ENCODE assay signal across 23 mouse cellular contexts in the genomic region with DNA sequence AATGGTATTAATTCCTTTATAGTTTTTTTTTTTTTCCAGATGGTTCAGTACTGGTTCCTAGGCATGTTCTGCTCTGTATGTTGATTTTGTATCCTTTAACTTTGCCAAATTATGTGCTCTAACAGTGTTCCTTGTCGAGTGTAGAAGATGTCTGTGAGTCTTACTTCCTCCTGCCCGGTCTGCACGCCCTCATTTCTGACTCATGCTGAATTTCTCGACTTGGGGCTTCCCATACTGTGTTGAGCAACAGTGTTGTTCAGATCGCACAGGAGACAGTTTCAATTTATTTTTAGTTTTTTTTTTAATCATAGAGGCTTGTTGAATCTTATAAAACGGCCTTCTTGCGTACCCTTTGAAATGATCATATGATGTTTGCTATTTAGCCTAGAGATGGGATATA. TPM values are rescaled to one million over a fixed set of nuclear protein-coding genes. Genes with fewer than 3 reads are reported as not detected.
DNase-seq lines count a peak whose midpoint lies in the region; ATAC-seq and TF ChIP-seq lines count a peak whose summit lies in the region.
"Had no signal": no experiment of that assay in that cellular context is flagged by ENCODE, and none has a peak within 500 bp of the region (broad histone marks: within the 10 kb centered on the region; RNA-seq: fewer than 3 reads in every experiment).

No protein-coding gene starts in this region.

- no peak for TF ChIP-seq POLR2A in MEL (IDR thresholded peaks at IDR 0.05; ENCODE audit: control insufficient read depth in 1 of 2, insufficient read depth in 1 of 2, low read depth in 1 of 2, low read length in 2 of 2, poor library complexity in 1 of 2)

- ATAC-seq in erythroblast, adult 5-6 weeks (replicated peaks; ENCODE audit: low FRiP score, poor library complexity, severe bottlenecking) = no peak
- no peak for ATAC-seq in midbrain, postnatal 0 days (ENCODE audit: low FRiP score)
- ATAC-seq: intestine, embryonic 16.5 days had no signal

- TF ChIP-seq RAD21 in MEL (IDR thresholded peaks at IDR 0.05; ENCODE audit: low read depth, low read length) = no peak

- no peaks in the 10 kb centered on the region for H3K79me2 ChIP-seq in MEL (ENCODE audit: control insufficient read depth, insufficient read depth, low read length, poor library complexity)

- no peak overlapping the region for H3K9ac ChIP-seq in MEL (ENCODE audit: control insufficient read depth, low read depth, low read length, poor library complexity, severe bottlenecking)
- no peak overlapping the region for H3K9ac ChIP-seq in midbrain, postnatal 0 days (replicated peaks; ENCODE audit: low read length, poor library complexity, severe bottlenecking)
- H3K9ac ChIP-seq: heart, embryonic 13.5 days; neural tube, embryonic 15.5 days had no signal

- no peaks in the 10 kb centered on the region for H3K9me3 ChIP-seq in MEL (replicated peaks; ENCODE audit: insufficient read depth, low read length)
- H3K9me3 ChIP-seq in midbrain, postnatal 0 days (ENCODE audit: low read length) = no peaks in the 10 kb centered on the region
- H3K9me3 ChIP-seq: forebrain, embryonic 10.5 days; heart, embryonic 13.5 days; neural tube, embryonic 15.5 days had no signal

- H3K4me3 ChIP-seq in MEL (ENCODE audit: control insufficient read depth in 1 of 2, insufficient read depth in 1 of 2, low read depth in 2 of 2, low read length in 2 of 2) = no peak overlapping the region
- no peak overlapping the region for H3K4me3 ChIP-seq in left cerebral cortex, adult 2 months
- no peak overlapping the region for H3K4me3 ChIP-seq in midbrain, postnatal 0 days (ENCODE audit: low read depth, low read length)
- H3K4me3 ChIP-seq: forebrain, embryonic 10.5 days; heart, embryonic 13.5 days; neural tube, embryonic 15.5 days had no signal

- H3K4me1 ChIP-seq in MEL (ENCODE audit: control insufficient read depth in 1 of 2, insufficient read depth in 2 of 2, low read length in 2 of 2) = no peaks in the 10 kb centered on the region
- H3K4me1 ChIP-seq in midbrain, postnatal 0 days (ENCODE audit: insufficient read depth, low read length) = no peaks in the 10 kb centered on the region
- H3K4me1 ChIP-seq: forebrain, embryonic 10.5 days; heart, embryonic 13.5 days; neural tube, embryonic 15.5 days had no signal

- no peak for TF ChIP-seq EP300 in MEL (IDR thresholded peaks at IDR 0.05; ENCODE audit: low read depth in 1 of 2, low read length in 2 of 2)

- whole genome bisulfite sequencing in midbrain, postnatal 0 days = 83% methylated on average over 7 of the region's 7 CpGs

- TF ChIP-seq CTCF in MEL (IDR thresholded peaks at IDR 0.05 in 2 of 3, conservative IDR thresholded peaks at IDR 0.05 in 1 of 3; ENCODE audit: control insufficient read depth in 1 of 3, insufficient read depth in 1 of 3, low read depth in 2 of 3, low read length in 3 of 3, poor library complexity in 1 of 3, severe bottlenecking in 1 of 3) = no peak
- no peak for TF ChIP-seq CTCF in left cerebral cortex, adult 2 months (IDR thresholded peaks at IDR 0.05)
- no peak for TF ChIP-seq CTCF in midbrain, postnatal 0 days (IDR thresholded peaks at IDR 0.05)

- intact Hi-C loops in left cerebral cortex, adult 2 months (cut with DNase I) = no loop called here

- peak; percentile 38 for DNase-seq in layer of hippocampus, adult 9-11 months
- DNase-seq in layer of hippocampus, adult 18-20 months (ENCODE audit: low spot score in 2 of 2) = no peak
- peak; percentile 14 for DNase-seq in 3134 (ENCODE audit: extremely low read depth, insufficient read length, low spot score)
- peak; percentile 23 for DNase-seq in MEL (ENCODE audit: low read depth, low spot score)
- peak; percentile 51 for DNase-seq in induced T-regulatory cell, adult 2 months (ENCODE audit: low read depth)
- DNase-seq in left cerebral cortex, adult 2 months (ENCODE audit: extremely low spot score in 1 of 2, low spot score in 2 of 2) = no peak
- no peak for DNase-seq in midbrain, postnatal 0 days (ENCODE audit: low spot score)
- DNase-seq: cerebellum, postnatal 14 days; gastrocnemius, postnatal 10 days; heart, postnatal 4 days; kidney, postnatal 10 days; thymus, postnatal 25 days had no signal

- peaks cover 4 to 11% of the 10 kb centered on the region in 2 experiments for H3K27me3 ChIP-seq in MEL (ENCODE audit: control insufficient read depth in 1 of 2, insufficient read depth in 2 of 2, low read length in 2 of 2)
- H3K27me3 ChIP-seq in midbrain, postnatal 0 days (ENCODE audit: insufficient read depth, low read length) = no peaks in the 10 kb centered on the region
- H3K27me3 ChIP-seq: neural tube, embryonic 15.5 days had no signal

- no peak overlapping the region for H3K4me2 ChIP-seq in midbrain, postnatal 0 days (ENCODE audit: low read depth, low read length, poor library complexity, severe bottlenecking)
- H3K4me2 ChIP-seq: heart, embryonic 13.5 days; liver, embryonic 11.5 days; neural tube, embryonic 15.5 days had no signal

- no peaks in the 10 kb centered on the region for H3K36me3 ChIP-seq in MEL (ENCODE audit: control insufficient read depth in 1 of 2, insufficient read depth in 2 of 2, low read length in 2 of 2)
- no peaks in the 10 kb centered on the region for H3K36me3 ChIP-seq in midbrain, postnatal 0 days (ENCODE audit: insufficient read depth, low read length)
- H3K36me3 ChIP-seq: forebrain, embryonic 10.5 days; heart, embryonic 13.5 days; neural tube, embryonic 15.5 days had no signal

- H3K27ac ChIP-seq in MEL (ENCODE audit: control insufficient read depth, low read depth, low read length) = no peak overlapping the region
- no peak overlapping the region for H3K27ac ChIP-seq in left cerebral cortex, adult 2 months
- H3K27ac ChIP-seq in midbrain, postnatal 0 days (ENCODE audit: low read depth, low read length) = no peak overlapping the region
- H3K27ac ChIP-seq: forebrain, embryonic 10.5 days; heart, embryonic 13.5 days; neural tube, embryonic 15.5 days; stomach, postnatal 0 days had no signal

TF ChIP-seq in MEL, 35 proteins besides CTCF, POLR2A, EP300 and RAD21:
- no peak for TF ChIP-seq ZC3H11A (IDR thresholded peaks at IDR 0.05; ENCODE audit: low read depth, low read length)
- TF ChIP-seq NRF1 (IDR thresholded peaks at IDR 0.05; ENCODE audit: insufficient read depth, low read depth, low read length, poor library complexity, severe bottlenecking) = no peak
- no peak for TF ChIP-seq TCF12 (IDR thresholded peaks at IDR 0.05; ENCODE audit: low read depth, low read length)
- TF ChIP-seq TAL1 (IDR thresholded peaks at IDR 0.05; ENCODE audit: low read length) = no peak
- no peak for TF ChIP-seq GATA1 (IDR thresholded peaks at IDR 0.05; ENCODE audit: low read depth, low read length)
- TF ChIP-seq TBP (IDR thresholded peaks at IDR 0.05; ENCODE audit: low read depth, low read length) = no peak
- no peak for TF ChIP-seq MXI1 (IDR thresholded peaks at IDR 0.05; ENCODE audit: low read depth, low read length)
- no peak for TF ChIP-seq MAZ (IDR thresholded peaks at IDR 0.05; ENCODE audit: low read depth, low read length)
- no peak for TF ChIP-seq BHLHE40 (IDR thresholded peaks at IDR 0.05; ENCODE audit: borderline replicate concordance, low read depth, low read length)
- no peak for TF ChIP-seq MYB (IDR thresholded peaks at IDR 0.05; ENCODE audit: low read depth, low read length)
- TF ChIP-seq SMC3 (IDR thresholded peaks at IDR 0.05; ENCODE audit: low read depth, low read length) = no peak
- no peak for TF ChIP-seq HCFC1 (IDR thresholded peaks at IDR 0.05; ENCODE audit: low read depth, low read length)
TF ChIP-seq in MEL: peak in this region for 0.

RNA-seq across cellular contexts. Expression of a gene that starts 26.7 kb away (rescaled TPM):
- total RNA-seq in layer of hippocampus, adult 18-20 months (2021) = under 1 TPM in 1 of 2 experiments, not detected in 1; 0.25 TPM
- total RNA-seq in MEL (2012; rRNA removed) = not detected in 2 replicates
- not detected for polyA plus RNA-seq in MEL (2012; ENCODE audit: insufficient read depth in 1 of 2, insufficient read length in 2 of 2, low read depth in 1 of 2, low replicate concordance in 2 of 2, missing spikeins in 1 of 2)
- not detected for total RNA-seq in left cerebral cortex, adult 2 months (2021)
- total RNA-seq in erythroblast, adult 5-6 weeks (2015; ENCODE audit: low replicate concordance) = not detected in 2 replicates
- total RNA-seq in erythroblast, adult 5-6 weeks (2017; ENCODE audit: low replicate concordance) = not detected in 2 replicates
- total RNA-seq in midbrain, postnatal 0 days (2014; rRNA removed) = not detected in 2 replicates
- not detected in 2 replicates for polyA plus RNA-seq in midbrain, postnatal 0 days (2015; fragmentation: Nextera tagmentation; extraction: Ambion mirVana)
- total RNA-seq: adrenal gland, postnatal 4 days; gastrocnemius, postnatal 10 days; heart, postnatal 4 days; layer of hippocampus, postnatal 10 days; left cerebral cortex, postnatal 25 days had no signal
- polyA plus RNA-seq: embryonic facial prominence, embryonic 11.5 days; forebrain, embryonic 10.5 days; heart, embryonic 13.5 days; intestine, embryonic 16.5 days; liver, embryonic 11.5 days; neural tube, embryonic 15.5 days; stomach, postnatal 0 days had no signal

RNA-seq across cellular contexts. Expression of a gene that starts 26.7 kb away (rescaled TPM):
- total RNA-seq in layer of hippocampus, adult 18-20 months (2021) = 10 to 100 TPM; 11.0 to 11.2 TPM
- not detected in 2 replicates for total RNA-seq in MEL (2012; rRNA removed)
- not detected for polyA plus RNA-seq in MEL (2012; ENCODE audit: insufficient read depth in 1 of 2, insufficient read length in 2 of 2, low read depth in 1 of 2, low replicate concordance in 2 of 2, missing spikeins in 1 of 2)
- 10 to 100 TPM in 1 of 2 experiments, 1 to 10 TPM in 1; 9.2 to 10.9 TPM for total RNA-seq in left cerebral cortex, adult 2 months (2021)
- total RNA-seq in erythroblast, adult 5-6 weeks (2015; ENCODE audit: low replicate concordance) = 44.6 and 47.6 TPM in 2 replicates
- 46.6 and 54.4 TPM in 2 replicates for total RNA-seq in erythroblast, adult 5-6 weeks (2017; ENCODE audit: low replicate concordance)
- total RNA-seq in midbrain, postnatal 0 days (2014; rRNA removed) = 2.4 and 2.6 TPM in 2 replicates
- polyA plus RNA-seq in midbrain, postnatal 0 days (2015; fragmentation: Nextera tagmentation; extraction: Ambion mirVana) = 0.90 and 0.98 TPM in 2 replicates

RNA-seq across cellular contexts. Expression of a gene that starts 40.2 kb away (rescaled TPM):
- under 1 TPM; 0.13 to 0.59 TPM for total RNA-seq in layer of hippocampus, adult 18-20 months (2021)
- 0.08 TPM in 1 of 2 replicates, not detected in the other for total RNA-seq in MEL (2012; rRNA removed)
- polyA plus RNA-seq in MEL (2012; ENCODE audit: insufficient read depth in 1 of 2, insufficient read length in 2 of 2, low read depth in 1 of 2, low replicate concordance in 2 of 2, missing spikeins in 1 of 2) = under 1 TPM in 1 of 2 experiments, not detected in 1; 0.01 TPM
- total RNA-seq in left cerebral cortex, adult 2 months (2021) = under 1 TPM in 1 of 2 experiments, not detected in 1; 0.07 TPM
- total RNA-seq in erythroblast, adult 5-6 weeks (2015; ENCODE audit: low replicate concordance) = 0.21 and 0.38 TPM in 2 replicates
- total RNA-seq in erythroblast, adult 5-6 weeks (2017; ENCODE audit: low replicate concordance) = 1.4 and 1.5 TPM in 2 replicates
- total RNA-seq in midbrain, postnatal 0 days (2014; rRNA removed) = 0.28 TPM in 1 of 2 replicates, not detected in the other
- polyA plus RNA-seq in midbrain, postnatal 0 days (2015; fragmentation: Nextera tagmentation; extraction: Ambion mirVana) = 0.05 TPM in 1 of 2 replicates, not detected in the other
- total RNA-seq: layer of hippocampus, postnatal 10 days had no signal
- polyA plus RNA-seq: embryonic facial prominence, embryonic 11.5 days; forebrain, embryonic 10.5 days had no signal

Comparison
In these comparisons a context has a peak if more than half of its experiments do, and no peak if none do; other contexts are left out.
1. DNase-seq: peak in layer of hippocampus, adult 9-11 months (single experiment), 3134 (single experiment), MEL (single experiment) and induced T-regulatory cell, adult 2 months (single experiment); none in layer of hippocampus, adult 18-20 months (0 of 2), left cerebral cortex, adult 2 months (0 of 2) and midbrain, postnatal 0 days (single experiment).